Mouse (Mus musculus): Measurements from ENCODE around the gene Olfr459. TPM values are rescaled to one million over a fixed set of nuclear protein-coding genes. Genes with fewer than 3 reads are reported as not detected.
A peak's percentile ranks its signal among the peaks of the same experiment; 100 is the strongest.

The Olfr459 gene
- polyA plus RNA-seq, 1 experiment = not detected

DNA sequence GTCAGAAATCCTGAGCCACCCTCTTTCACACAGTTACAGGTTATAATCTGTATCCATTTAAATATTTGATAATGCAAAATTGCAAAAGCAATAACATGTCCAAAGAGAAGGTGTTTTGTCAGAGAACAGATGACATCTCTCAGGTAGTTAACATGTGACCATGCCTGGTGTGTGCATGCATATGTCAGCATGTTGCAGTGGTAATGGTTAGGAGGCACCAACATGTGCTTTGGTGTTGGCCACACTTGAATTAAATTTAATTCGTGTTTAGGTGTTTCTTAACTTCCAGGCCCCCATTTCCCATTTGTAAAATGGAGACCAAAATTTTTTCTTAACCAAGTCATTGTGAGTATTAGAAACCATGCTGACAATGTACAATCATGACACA, 12.6 kb downstream of the Olfr459 start:
- Histone ChIP-seq H3K4me1 (ENCODE audit: control insufficient read depth, insufficient read depth, low read length) (no peaks in the 10 kb centered on the region), H3K4me3 (ENCODE audit: low read depth, low read length) (no peak overlapping the region), H3K9me3 (replicated peaks; ENCODE audit: control insufficient read depth, insufficient read depth, low read length, poor library complexity, severe bottlenecking) (no peaks in the 10 kb centered on the region), H3K36me3 (ENCODE audit: control insufficient read depth, insufficient read depth, low read length, poor library complexity, severe bottlenecking) (no peaks in the 10 kb centered on the region), H3K27me3 (ENCODE audit: control insufficient read depth, insufficient read depth, low read length, poor library complexity, severe bottlenecking) (no peaks in the 10 kb centered on the region; the same call in 1 of the 2 replicates), H3K27ac (ENCODE audit: insufficient read depth, low read length) (no peak overlapping the region), H3K9ac (ENCODE audit: low read depth, poor library complexity, severe bottlenecking) (no peak overlapping the region)
- TF ChIP-seq POLR2A (IDR thresholded peaks at IDR 0.05; ENCODE audit: insufficient read depth, low read length) = no peak
- no peak for TF ChIP-seq CTCF (IDR thresholded peaks at IDR 0.05; ENCODE audit: low read depth, low read length)
- TF ChIP-seq EP300 (IDR thresholded peaks at IDR 0.05; ENCODE audit: insufficient read depth, low read depth, low read length) = no peak

DNA sequence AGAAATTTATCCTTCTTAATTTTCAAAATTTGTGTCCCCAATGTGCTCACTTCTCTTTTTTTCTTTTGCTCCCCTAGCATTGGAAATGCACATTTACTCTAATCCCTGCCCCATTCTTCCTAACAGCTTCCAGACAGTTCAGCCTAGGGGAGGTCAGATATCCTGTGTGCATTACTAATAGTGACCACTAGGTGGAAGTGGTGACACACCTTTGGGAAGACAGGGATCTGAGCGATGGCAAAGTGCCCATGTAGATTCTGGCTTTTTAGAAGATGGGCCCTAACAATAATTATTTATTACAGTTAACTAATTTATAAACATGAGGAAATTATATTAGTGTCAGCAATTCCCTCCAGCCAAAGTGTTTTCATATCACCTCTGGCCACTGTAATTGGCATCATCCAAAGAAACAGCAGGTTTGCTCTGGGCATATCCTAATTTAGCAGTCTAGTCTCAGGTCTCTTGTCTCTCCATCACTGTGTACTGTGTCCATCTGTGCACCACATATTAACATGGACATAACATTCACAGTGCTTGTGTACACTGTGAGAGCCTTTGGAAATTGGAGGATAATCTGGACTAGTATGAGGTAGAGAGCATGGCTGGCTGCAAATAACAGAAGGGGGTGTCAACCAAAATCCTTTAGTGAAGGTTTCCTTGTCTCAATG, 13.1 kb downstream of the Olfr459 start:
- Histone ChIP-seq H3K27ac (ENCODE audit: insufficient read depth, low read length) (no peak overlapping the region), H3K27me3 (ENCODE audit: control insufficient read depth, insufficient read depth, low read length, poor library complexity, severe bottlenecking) (no peaks in the 10 kb centered on the region; the same call in 1 of the 2 replicates), H3K9me3 (replicated peaks; ENCODE audit: control insufficient read depth, insufficient read depth, low read length, poor library complexity, severe bottlenecking) (no peaks in the 10 kb centered on the region), H3K4me1 (ENCODE audit: control insufficient read depth, insufficient read depth, low read length) (no peaks in the 10 kb centered on the region), H3K4me3 (ENCODE audit: low read depth, low read length) (no peak overlapping the region), H3K36me3 (ENCODE audit: control insufficient read depth, insufficient read depth, low read length, poor library complexity, severe bottlenecking) (no peaks in the 10 kb centered on the region), H3K9ac (ENCODE audit: low read depth, poor library complexity, severe bottlenecking) (no peak overlapping the region)
- no peak for TF ChIP-seq EP300 (IDR thresholded peaks at IDR 0.05; ENCODE audit: insufficient read depth, low read depth, low read length)
- TF ChIP-seq CTCF (IDR thresholded peaks at IDR 0.05; ENCODE audit: low read depth, low read length) = peak; percentile 11
- no peak for TF ChIP-seq POLR2A (IDR thresholded peaks at IDR 0.05; ENCODE audit: insufficient read depth, low read length)

DNA sequence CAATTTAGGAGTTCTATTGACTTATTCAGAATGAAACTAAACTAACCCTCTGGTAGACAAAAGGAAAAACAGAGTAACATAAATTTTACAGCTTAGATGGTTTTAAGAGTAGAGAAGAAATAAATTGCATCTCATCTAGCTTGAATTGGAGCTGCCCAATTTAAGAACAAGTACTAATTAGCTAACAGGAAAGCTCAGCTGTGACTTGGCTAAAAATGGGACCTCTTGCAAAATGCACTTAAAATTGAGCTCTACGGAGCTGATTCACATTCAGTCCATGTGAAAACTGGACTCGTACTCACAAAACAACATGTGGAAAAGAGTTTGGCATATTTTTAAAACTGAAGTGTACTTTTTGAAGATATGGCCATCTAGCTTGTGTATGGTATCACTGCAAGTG, 15.4 kb downstream of the Olfr459 start:
- no peak overlapping the region for H3K4me3 ChIP-seq (ENCODE audit: low read depth, low read length)
- H3K9ac ChIP-seq (ENCODE audit: low read depth, poor library complexity, severe bottlenecking) = no peak overlapping the region
- H3K4me1 ChIP-seq (ENCODE audit: control insufficient read depth, insufficient read depth, low read length) = no peaks in the 10 kb centered on the region
- TF ChIP-seq POLR2A (IDR thresholded peaks at IDR 0.05; ENCODE audit: insufficient read depth, low read length) (no peak), EP300 (IDR thresholded peaks at IDR 0.05; ENCODE audit: insufficient read depth, low read depth, low read length) (no peak), CTCF (IDR thresholded peaks at IDR 0.05; ENCODE audit: low read depth, low read length) (no peak)
- H3K27ac ChIP-seq (ENCODE audit: insufficient read depth, low read length) = no peak overlapping the region
- no peaks in the 10 kb centered on the region; the same call in 1 of the 2 replicates for H3K27me3 ChIP-seq (ENCODE audit: control insufficient read depth, insufficient read depth, low read length, poor library complexity, severe bottlenecking)
- H3K9me3 ChIP-seq (replicated peaks; ENCODE audit: control insufficient read depth, insufficient read depth, low read length, poor library complexity, severe bottlenecking) = no peaks in the 10 kb centered on the region
- no peaks in the 10 kb centered on the region for H3K36me3 ChIP-seq (ENCODE audit: control insufficient read depth, insufficient read depth, low read length, poor library complexity, severe bottlenecking)

DNA sequence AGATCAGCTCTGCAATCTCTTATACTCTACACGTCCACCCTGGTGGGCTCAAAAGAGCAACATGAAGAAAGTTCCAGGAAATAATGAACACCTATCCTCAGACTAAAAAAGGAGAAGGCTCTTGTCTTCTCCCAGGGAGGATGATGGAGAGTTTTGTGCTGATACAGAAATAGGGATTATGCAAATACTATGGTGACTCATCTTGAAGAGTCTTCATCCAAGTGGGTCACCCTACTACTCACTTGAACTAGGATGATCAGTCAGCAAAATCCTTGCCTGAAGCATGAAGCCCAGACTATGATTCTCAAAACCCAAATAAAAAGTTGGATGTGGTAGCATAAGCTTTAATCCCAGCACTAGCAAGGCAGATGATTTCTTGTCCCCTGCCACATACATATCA, 16.6 kb downstream of the Olfr459 start:
- Histone ChIP-seq H3K9me3 (replicated peaks; ENCODE audit: control insufficient read depth, insufficient read depth, low read length, poor library complexity, severe bottlenecking) (no peaks in the 10 kb centered on the region), H3K27me3 (ENCODE audit: control insufficient read depth, insufficient read depth, low read length, poor library complexity, severe bottlenecking) (no peaks in the 10 kb centered on the region; the same call in 1 of the 2 replicates), H3K27ac (ENCODE audit: insufficient read depth, low read length) (no peak overlapping the region), H3K36me3 (ENCODE audit: control insufficient read depth, insufficient read depth, low read length, poor library complexity, severe bottlenecking) (no peaks in the 10 kb centered on the region), H3K4me1 (ENCODE audit: control insufficient read depth, insufficient read depth, low read length) (no peaks in the 10 kb centered on the region), H3K4me3 (ENCODE audit: low read depth, low read length) (no peak overlapping the region), H3K9ac (ENCODE audit: low read depth, poor library complexity, severe bottlenecking) (no peak overlapping the region)
- no peak for TF ChIP-seq CTCF (IDR thresholded peaks at IDR 0.05; ENCODE audit: low read depth, low read length)
- TF ChIP-seq EP300 (IDR thresholded peaks at IDR 0.05; ENCODE audit: insufficient read depth, low read depth, low read length) = no peak
- TF ChIP-seq POLR2A (IDR thresholded peaks at IDR 0.05; ENCODE audit: insufficient read depth, low read length) = no peak

DNA sequence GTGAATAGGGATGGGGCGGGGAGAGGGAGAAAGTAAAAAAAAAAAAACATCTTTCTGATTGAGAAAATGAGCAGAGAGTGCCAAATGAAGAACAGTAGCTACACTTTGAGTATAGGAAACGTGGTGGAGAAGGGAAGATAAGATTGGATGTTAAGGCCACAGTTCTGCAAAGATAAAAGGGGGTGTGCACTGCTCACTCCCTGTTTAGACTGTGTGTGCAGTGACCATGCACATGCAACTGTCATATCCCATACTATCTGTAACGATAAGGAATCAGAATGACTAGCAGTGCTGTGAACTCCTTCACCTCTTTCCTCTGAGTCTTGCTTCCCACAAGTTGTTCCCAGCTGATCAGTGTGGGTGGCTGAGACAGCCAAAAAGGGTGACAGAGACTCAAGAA, 17.8 kb downstream of the Olfr459 start:
- Histone ChIP-seq H3K4me1 (ENCODE audit: control insufficient read depth, insufficient read depth, low read length) (no peaks in the 10 kb centered on the region), H3K9me3 (replicated peaks; ENCODE audit: control insufficient read depth, insufficient read depth, low read length, poor library complexity, severe bottlenecking) (no peaks in the 10 kb centered on the region), H3K27me3 (ENCODE audit: control insufficient read depth, insufficient read depth, low read length, poor library complexity, severe bottlenecking) (no peaks in the 10 kb centered on the region; the same call in 1 of the 2 replicates), H3K27ac (ENCODE audit: insufficient read depth, low read length) (no peak overlapping the region), H3K9ac (ENCODE audit: low read depth, poor library complexity, severe bottlenecking) (no peak overlapping the region), H3K36me3 (ENCODE audit: control insufficient read depth, insufficient read depth, low read length, poor library complexity, severe bottlenecking) (no peaks in the 10 kb centered on the region), H3K4me3 (ENCODE audit: low read depth, low read length) (no peak overlapping the region)
- no peak for TF ChIP-seq EP300 (IDR thresholded peaks at IDR 0.05; ENCODE audit: insufficient read depth, low read depth, low read length)
- TF ChIP-seq CTCF (IDR thresholded peaks at IDR 0.05; ENCODE audit: low read depth, low read length) = no peak
- TF ChIP-seq POLR2A (IDR thresholded peaks at IDR 0.05; ENCODE audit: insufficient read depth, low read length) = no peak

DNA sequence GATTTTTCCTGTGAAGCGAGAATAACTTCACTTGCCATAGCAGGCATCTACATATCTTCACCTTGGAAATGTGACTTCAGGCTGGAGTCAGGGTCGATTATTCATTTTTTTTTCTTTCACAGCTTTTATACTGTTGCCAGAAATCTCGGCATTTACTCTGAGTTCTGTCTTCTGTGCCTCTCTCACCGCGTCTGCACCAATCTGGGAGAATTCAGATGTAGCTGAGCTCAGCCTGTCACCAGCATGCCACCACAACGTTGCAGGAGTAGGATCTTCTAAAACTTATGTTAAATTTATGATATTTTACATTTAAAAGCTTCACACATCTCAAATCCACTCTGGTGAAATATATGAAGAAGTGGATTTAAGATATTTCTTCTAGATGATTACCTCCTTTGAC, 20.4 kb downstream of the Olfr459 start:
- no peaks in the 10 kb centered on the region for H3K36me3 ChIP-seq (ENCODE audit: control insufficient read depth, insufficient read depth, low read length, poor library complexity, severe bottlenecking)
- H3K27me3 ChIP-seq (ENCODE audit: control insufficient read depth, insufficient read depth, low read length, poor library complexity, severe bottlenecking) = no peaks in the 10 kb centered on the region; the same call in 1 of the 2 replicates
- H3K27ac ChIP-seq (ENCODE audit: insufficient read depth, low read length) = no peak overlapping the region
- no peak overlapping the region for H3K9ac ChIP-seq (ENCODE audit: low read depth, poor library complexity, severe bottlenecking)
- H3K4me3 ChIP-seq (ENCODE audit: low read depth, low read length) = no peak overlapping the region
- no peaks in the 10 kb centered on the region for H3K4me1 ChIP-seq (ENCODE audit: control insufficient read depth, insufficient read depth, low read length)
- no peak for TF ChIP-seq CTCF (IDR thresholded peaks at IDR 0.05; ENCODE audit: low read depth, low read length)
- no peak for TF ChIP-seq POLR2A (IDR thresholded peaks at IDR 0.05; ENCODE audit: insufficient read depth, low read length)
- no peak for TF ChIP-seq EP300 (IDR thresholded peaks at IDR 0.05; ENCODE audit: insufficient read depth, low read depth, low read length)
- H3K9me3 ChIP-seq (replicated peaks; ENCODE audit: control insufficient read depth, insufficient read depth, low read length, poor library complexity, severe bottlenecking) = 0 out of 2 replicates have a peak, but pooled peaks cover 3% of the 10 kb centered on the region

Measured in ES-Bruce4 (cell line).